Mouse (Mus musculus): ENCODE measurements at regions not wholly inside any gene's neighbourhood (a gene's known extent, or its start where the extent isn't known, plus 50 kb on each side); places are given as distances from the start of the nearest gene placed in this dataset.

DNA sequence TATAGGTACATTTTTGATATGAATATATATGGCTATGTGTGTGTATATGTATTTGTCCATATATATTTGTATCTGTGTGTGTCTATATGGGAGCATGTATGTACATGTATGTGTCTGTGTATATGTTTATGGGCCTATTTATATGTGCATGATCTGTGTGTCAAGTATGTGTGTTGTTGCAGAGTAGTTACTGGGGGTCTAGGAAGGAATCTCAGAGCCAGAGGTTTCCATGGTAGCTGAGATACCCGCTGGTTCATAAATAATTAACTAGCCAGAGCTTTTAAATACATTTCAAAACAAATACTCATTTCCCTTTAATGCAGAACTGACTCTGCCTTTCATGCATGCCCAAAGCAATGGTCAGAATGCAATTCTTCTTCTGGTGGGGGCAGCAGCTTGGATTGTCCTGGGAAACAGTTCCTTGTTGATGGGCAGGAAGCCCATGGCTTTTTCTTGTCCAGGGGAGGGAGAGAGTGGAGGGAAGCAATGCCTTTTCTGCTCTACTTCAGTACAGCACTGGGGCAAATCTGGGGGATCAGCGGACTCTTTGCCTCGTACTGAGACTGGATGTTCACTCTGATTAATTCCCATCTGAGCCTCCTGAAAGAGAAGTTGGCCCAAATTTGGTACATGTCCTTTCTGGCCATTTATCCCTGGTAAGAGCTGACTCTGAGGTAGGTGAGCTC lies 798.7 kb downstream of the Gm9195 start:
- H3K4me3 ChIP-seq (ENCODE audit: low read depth, low read length), result no peak overlapping the region
- TF ChIP-seq POLR2AphosphoS5 (IDR thresholded peaks at IDR 0.05; ENCODE audit: insufficient replicate concordance, low read depth, low read length), result no peak
- no peak for DNase-seq (ENCODE audit: low spot score)
- no peaks in the 10 kb centered on the region for H3K36me3 ChIP-seq (replicated peaks)
- H3K27me3 ChIP-seq (ENCODE audit: insufficient read depth, low read length), result no peaks in the 10 kb centered on the region
- ATAC-seq (ENCODE audit: extremely low read depth, insufficient number of reproducible peaks, low FRiP score, poor library complexity, severe bottlenecking), result no peak
- H3K9me3 ChIP-seq (replicated peaks), result peaks cover 6% of the 10 kb centered on the region
- no peaks in the 10 kb centered on the region for H3K4me1 ChIP-seq (ENCODE audit: insufficient read depth, low read depth, low read length)

DNA sequence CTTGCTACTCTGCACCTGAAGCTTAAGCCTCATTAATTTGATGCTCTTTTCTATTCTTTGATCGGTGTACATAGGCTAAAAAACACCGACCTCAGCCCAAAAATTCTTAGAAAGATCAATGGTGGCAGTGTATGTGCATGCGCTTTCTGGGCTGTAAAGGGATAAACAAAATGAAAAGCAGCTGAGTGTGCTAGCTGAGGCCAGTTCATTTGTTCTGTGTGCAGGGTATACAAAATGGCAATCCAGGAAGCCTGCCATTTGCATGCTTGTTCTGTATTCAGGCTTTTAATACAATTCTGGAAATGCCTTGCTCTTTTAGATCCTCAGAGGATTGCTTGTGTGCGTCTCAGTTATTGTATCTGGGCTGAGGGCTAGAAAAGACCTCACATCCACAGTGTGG lies 817.1 kb downstream of the Gm9195 start:
- Histone ChIP-seq H3K4me1 (ENCODE audit: insufficient read depth, low read depth, low read length) (no peaks in the 10 kb centered on the region), H3K4me3 (ENCODE audit: low read depth, low read length) (no peak overlapping the region), H3K27me3 (ENCODE audit: insufficient read depth, low read length) (no peaks in the 10 kb centered on the region), H3K36me3 (replicated peaks) (no peaks in the 10 kb centered on the region), H3K9me3 (replicated peaks) (peaks cover 15% of the 10 kb centered on the region)
- DNase-seq (ENCODE audit: low spot score), result no peak
- TF ChIP-seq GATA2 (IDR thresholded peaks at IDR 0.05; ENCODE audit: borderline replicate concordance, low read depth, low read length), result no peak
- no peak for ATAC-seq (ENCODE audit: extremely low read depth, insufficient number of reproducible peaks, low FRiP score, poor library complexity, severe bottlenecking)

DNA sequence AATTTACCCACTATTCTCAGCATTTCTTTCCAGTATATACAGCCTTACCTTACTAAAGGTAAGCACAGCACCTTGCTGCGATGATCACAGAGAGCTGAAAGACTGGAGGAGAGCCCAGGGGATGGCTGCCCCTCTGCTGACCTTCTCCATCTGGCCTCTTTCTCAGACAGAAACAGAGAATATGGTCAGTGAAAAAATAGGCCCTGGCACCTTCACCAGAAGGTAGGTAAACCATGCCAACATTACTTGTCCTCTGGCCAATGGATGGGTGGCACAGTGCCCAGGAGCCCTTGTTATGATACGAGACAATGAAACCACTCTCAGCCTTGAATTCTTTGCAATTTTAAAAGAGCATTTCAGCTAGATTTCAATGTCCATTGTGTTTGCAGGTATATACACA lies 817.8 kb downstream of the Gm9195 start:
- Histone ChIP-seq H3K9me3 (replicated peaks) (peaks cover 15% of the 10 kb centered on the region), H3K4me1 (ENCODE audit: insufficient read depth, low read depth, low read length) (no peaks in the 10 kb centered on the region), H3K27me3 (ENCODE audit: insufficient read depth, low read length) (no peaks in the 10 kb centered on the region), H3K4me3 (ENCODE audit: low read depth, low read length) (no peak overlapping the region), H3K36me3 (replicated peaks) (no peaks in the 10 kb centered on the region)
- DNase-seq (ENCODE audit: low spot score) (no peak), ATAC-seq (ENCODE audit: extremely low read depth, insufficient number of reproducible peaks, low FRiP score, poor library complexity, severe bottlenecking) (no peak)
- TF ChIP-seq GATA2 (IDR thresholded peaks at IDR 0.05; ENCODE audit: borderline replicate concordance, low read depth, low read length) (no peak), GATA1 (IDR thresholded peaks at IDR 0.05; ENCODE audit: borderline replicate concordance, low read length) (no peak), CTCF (IDR thresholded peaks at IDR 0.05; ENCODE audit: low read depth, low read length) (no peak), TAL1 (conservative IDR thresholded peaks at IDR 0.05; ENCODE audit: low read depth, low read length) (no peak)

DNA sequence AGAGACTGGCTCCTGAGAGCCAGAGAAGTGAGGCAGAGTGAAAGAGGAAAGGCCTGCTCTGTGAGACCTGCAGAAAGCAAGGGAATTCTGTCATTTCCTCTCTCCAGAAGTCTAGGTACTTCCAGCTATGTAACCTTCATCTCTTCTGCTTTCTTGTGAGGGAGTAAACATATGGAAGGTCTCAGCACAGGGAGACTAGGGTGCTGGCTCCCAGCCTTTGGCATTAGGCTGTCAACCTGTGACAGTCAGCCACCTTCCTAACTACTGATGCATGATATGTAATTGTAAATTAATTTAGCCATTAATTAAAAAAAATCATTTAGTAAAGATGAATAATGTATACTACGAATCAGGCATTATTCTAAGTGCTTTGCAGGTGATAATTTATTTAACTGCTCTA lies 819.2 kb downstream of the Gm9195 start:
- peaks cover 15% of the 10 kb centered on the region for H3K9me3 ChIP-seq (replicated peaks)
- no peaks in the 10 kb centered on the region for H3K27me3 ChIP-seq (ENCODE audit: insufficient read depth, low read length)
- no peaks in the 10 kb centered on the region for H3K4me1 ChIP-seq (ENCODE audit: insufficient read depth, low read depth, low read length)
- H3K36me3 ChIP-seq (replicated peaks), result no peaks in the 10 kb centered on the region
- H3K4me3 ChIP-seq (ENCODE audit: low read depth, low read length), result no peak overlapping the region
- no peak for ATAC-seq (ENCODE audit: extremely low read depth, insufficient number of reproducible peaks, low FRiP score, poor library complexity, severe bottlenecking)
- TF ChIP-seq GATA2 (IDR thresholded peaks at IDR 0.05; ENCODE audit: borderline replicate concordance, low read depth, low read length) (no peak), TAL1 (conservative IDR thresholded peaks at IDR 0.05; ENCODE audit: low read depth, low read length) (no peak), CTCF (IDR thresholded peaks at IDR 0.05; ENCODE audit: low read depth, low read length) (no peak), GATA1 (IDR thresholded peaks at IDR 0.05; ENCODE audit: borderline replicate concordance, low read length) (no peak), POLR2AphosphoS5 (IDR thresholded peaks at IDR 0.05; ENCODE audit: insufficient replicate concordance, low read depth, low read length) (no peak)
- DNase-seq (ENCODE audit: low spot score), result no peak

DNA sequence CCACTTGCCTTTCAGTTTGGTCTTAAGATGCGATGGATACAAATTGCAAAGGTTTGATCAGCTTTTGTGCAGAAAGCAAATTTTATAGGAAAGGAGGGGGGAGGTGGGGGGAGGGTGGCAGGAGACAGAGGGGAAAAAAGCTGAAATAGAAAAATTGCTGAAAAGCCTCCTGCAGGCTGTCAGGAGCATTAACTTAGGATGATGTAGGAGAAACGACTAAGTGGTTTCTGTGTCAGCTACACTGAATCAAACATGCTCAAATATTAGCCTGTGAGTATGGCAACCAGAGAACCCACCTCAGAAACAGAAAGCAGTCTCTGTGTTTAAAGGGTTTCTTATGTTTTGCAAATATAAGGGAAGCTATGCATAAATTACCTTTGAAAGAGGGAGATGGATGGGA lies 819.6 kb downstream of the Gm9195 start:
- H3K9me3 ChIP-seq (replicated peaks), result peaks cover 15% of the 10 kb centered on the region
- H3K4me3 ChIP-seq (ENCODE audit: low read depth, low read length), result no peak overlapping the region
- H3K36me3 ChIP-seq (replicated peaks), result no peaks in the 10 kb centered on the region
- ATAC-seq (ENCODE audit: extremely low read depth, insufficient number of reproducible peaks, low FRiP score, poor library complexity, severe bottlenecking), result no peak
- no peaks in the 10 kb centered on the region for H3K27me3 ChIP-seq (ENCODE audit: insufficient read depth, low read length)
- DNase-seq (ENCODE audit: low spot score), result no peak
- TF ChIP-seq CTCF (IDR thresholded peaks at IDR 0.05; ENCODE audit: low read depth, low read length) (no peak), POLR2AphosphoS5 (IDR thresholded peaks at IDR 0.05; ENCODE audit: insufficient replicate concordance, low read depth, low read length) (no peak), GATA2 (IDR thresholded peaks at IDR 0.05; ENCODE audit: borderline replicate concordance, low read depth, low read length) (no peak), TAL1 (conservative IDR thresholded peaks at IDR 0.05; ENCODE audit: low read depth, low read length) (no peak), GATA1 (IDR thresholded peaks at IDR 0.05; ENCODE audit: borderline replicate concordance, low read length) (no peak)
- H3K4me1 ChIP-seq (ENCODE audit: insufficient read depth, low read depth, low read length), result no peaks in the 10 kb centered on the region

DNA sequence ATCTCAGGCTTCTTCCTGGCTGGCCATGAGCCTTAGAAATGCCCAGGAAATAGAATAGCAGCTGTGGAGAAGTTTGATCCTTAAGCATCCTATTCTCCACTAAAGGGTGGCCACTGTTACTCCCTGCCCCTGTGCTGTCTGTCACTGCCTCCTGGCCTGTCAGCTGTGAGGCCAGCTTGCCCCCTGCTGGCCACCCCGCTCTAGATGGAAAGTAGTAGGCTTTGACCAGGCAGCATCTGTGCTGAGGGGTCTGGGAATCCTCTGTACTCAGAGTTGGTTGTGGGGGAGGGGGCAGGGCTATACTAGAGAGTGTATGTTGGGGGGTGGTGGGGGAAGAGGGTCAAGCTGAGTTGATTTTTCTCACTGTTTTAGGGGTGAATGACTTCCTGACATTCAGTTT lies 821.2 kb downstream of the Gm9195 start:
- no peak for DNase-seq (ENCODE audit: low spot score)
- no peaks in the 10 kb centered on the region for H3K27me3 ChIP-seq (ENCODE audit: insufficient read depth, low read length)
- peaks cover 19% of the 10 kb centered on the region for H3K9me3 ChIP-seq (replicated peaks)
- no peaks in the 10 kb centered on the region for H3K36me3 ChIP-seq (replicated peaks)
- TF ChIP-seq CTCF (IDR thresholded peaks at IDR 0.05; ENCODE audit: low read depth, low read length) (no peak), TAL1 (conservative IDR thresholded peaks at IDR 0.05; ENCODE audit: low read depth, low read length) (no peak), GATA2 (IDR thresholded peaks at IDR 0.05; ENCODE audit: borderline replicate concordance, low read depth, low read length) (no peak), POLR2AphosphoS5 (IDR thresholded peaks at IDR 0.05; ENCODE audit: insufficient replicate concordance, low read depth, low read length) (no peak), GATA1 (IDR thresholded peaks at IDR 0.05; ENCODE audit: borderline replicate concordance, low read length) (no peak)
- H3K4me3 ChIP-seq (ENCODE audit: low read depth, low read length), result no peak overlapping the region
- no peaks in the 10 kb centered on the region for H3K4me1 ChIP-seq (ENCODE audit: insufficient read depth, low read depth, low read length)
- no peak for ATAC-seq (ENCODE audit: extremely low read depth, insufficient number of reproducible peaks, low FRiP score, poor library complexity, severe bottlenecking)

DNA sequence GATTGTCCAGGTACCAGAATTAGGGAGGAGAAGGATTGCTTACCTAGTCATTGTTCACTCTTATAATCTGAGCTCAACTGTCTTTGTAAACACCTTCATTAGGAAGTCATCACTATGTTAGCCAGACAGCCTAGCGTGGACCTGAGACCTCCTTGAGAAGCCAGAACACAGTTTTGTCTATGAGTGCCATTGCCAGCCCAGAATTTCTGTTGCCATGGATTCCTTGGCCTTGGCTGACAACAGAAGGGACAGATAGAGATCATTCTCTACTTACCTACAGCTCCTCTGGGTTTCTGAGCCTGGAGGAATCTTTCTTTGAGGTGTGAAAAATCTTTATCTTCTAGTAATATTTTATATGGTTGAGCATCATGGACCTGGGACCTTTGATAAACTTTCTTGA lies 825.0 kb downstream of the Gm9195 start:
- peaks cover 17% of the 10 kb centered on the region for H3K9me3 ChIP-seq (replicated peaks)
- no peak overlapping the region for H3K4me3 ChIP-seq (ENCODE audit: low read depth, low read length)
- H3K4me1 ChIP-seq (ENCODE audit: insufficient read depth, low read depth, low read length), result no peaks in the 10 kb centered on the region
- no peak for ATAC-seq (ENCODE audit: extremely low read depth, insufficient number of reproducible peaks, low FRiP score, poor library complexity, severe bottlenecking)
- TF ChIP-seq GATA2 (IDR thresholded peaks at IDR 0.05; ENCODE audit: borderline replicate concordance, low read depth, low read length) (no peak), TAL1 (conservative IDR thresholded peaks at IDR 0.05; ENCODE audit: low read depth, low read length) (no peak), GATA1 (IDR thresholded peaks at IDR 0.05; ENCODE audit: borderline replicate concordance, low read length) (no peak), CTCF (IDR thresholded peaks at IDR 0.05; ENCODE audit: low read depth, low read length) (no peak), POLR2AphosphoS5 (IDR thresholded peaks at IDR 0.05; ENCODE audit: insufficient replicate concordance, low read depth, low read length) (no peak)
- H3K36me3 ChIP-seq (replicated peaks), result no peaks in the 10 kb centered on the region
- DNase-seq (ENCODE audit: low spot score), result no peak
- H3K27me3 ChIP-seq (ENCODE audit: insufficient read depth, low read length), result no peaks in the 10 kb centered on the region
